Mouse (Mus musculus): Measurements from ENCODE around the gene Rbm45. TPM values are rescaled to one million over a fixed set of nuclear protein-coding genes. Genes with fewer than 3 reads are reported as not detected.

The Rbm45 gene
- polyA plus RNA-seq, 1 experiment from 2014 or later = 15.9 TPM

Other genes starting within 250 kb of the Rbm45 start
- gene Pde11a, start 31.2 kb upstream of the Rbm45 start, polyA plus RNA-seq (2014; fragmentation: Nextera tagmentation; extraction: Ambion mirVana) = 1.4 and 1.7 TPM in 2 replicates
- gene Cyct, start 9.5 kb upstream of the Rbm45 start, polyA plus RNA-seq (2014; fragmentation: Nextera tagmentation; extraction: Ambion mirVana) = 0.64 TPM in 1 of 2 replicates, not detected in the other
- gene Osbpl6, start 36.5 kb downstream of the Rbm45 start, polyA plus RNA-seq (2014; fragmentation: Nextera tagmentation; extraction: Ambion mirVana) = 29.6 and 31.2 TPM in 2 replicates